Mouse (Mus musculus): ENCODE data around the gene Inpp5d.

GRCm38 (mm10) chr1:87621146-87621857 is 1.2 kb downstream of the Inpp5d start:
- TF ChIP-seq CTCF (IDR thresholded peaks at IDR 0.05; ENCODE audit: borderline replicate concordance, control insufficient read depth, extremely low read depth, insufficient read depth, low read length, poor library complexity): no peak
- TF ChIP-seq POLR2A (IDR thresholded peaks at IDR 0.05; ENCODE audit: control insufficient read depth, extremely low read depth, insufficient read depth, low read length, poor library complexity): no peak
